Mouse (Mus musculus): ENCODE results near the gene Wdr31. TPM values are rescaled to one million over a fixed set of nuclear protein-coding genes. Genes with fewer than 3 reads are reported as not detected.

Wdr31 gene
- total RNA-seq (2022), result 1 to 10 TPM; 1.8 to 7.0 (median 4.8) TPM

GRCm38 (mm10) chr4:62470598-62471051, at the start of gene Wdr31:
TSS of gene Wdr31 (minus strand) at chr4:62470896.
- peak; percentile 51 for DNase-seq

GRCm38 (mm10) chr4:62519849-62520233, 49.1 kb upstream of the Wdr31 start, which contains the start of gene Alad:
TSS of gene Alad (minus strand) at chr4:62519918.
- peak; percentile 92 for DNase-seq

GRCm38 (mm10) chr4:62519122-62519848, 48.6 kb upstream of the Wdr31 start:
- peak; percentile 65 for DNase-seq

GRCm38 (mm10) chr4:62518416-62519121, 47.9 kb upstream of the Wdr31 start:
- DNase-seq, result no peak

- no peak for DNase-seq
Measured at GRCm38 (mm10) chr4:62517538-62518415, 47.1 kb upstream of the Wdr31 start.

- DNase-seq, result no peak
Measured at GRCm38 (mm10) chr4:62517046-62517445, 46.4 kb upstream of the Wdr31 start.

- DNase-seq, result no peak
Measured at GRCm38 (mm10) chr4:62516579-62516978, 45.9 kb upstream of the Wdr31 start.

GRCm38 (mm10) chr4:62516079-62516478, 45.4 kb upstream of the Wdr31 start:
- DNase-seq, result no peak

GRCm38 (mm10) chr4:62515490-62515889, 44.8 kb upstream of the Wdr31 start:
- DNase-seq, result no peak

GRCm38 (mm10) chr4:62514995-62515394, 44.3 kb upstream of the Wdr31 start:
- no peak for DNase-seq

- DNase-seq, result no peak
Measured at GRCm38 (mm10) chr4:62513998-62514506, 43.4 kb upstream of the Wdr31 start.

GRCm38 (mm10) chr4:62509946-62510345, 39.2 kb upstream of the Wdr31 start:
- peak; percentile 95 for DNase-seq

GRCm38 (mm10) chr4:62508839-62509238, 38.1 kb upstream of the Wdr31 start:
- DNase-seq, result no peak

GRCm38 (mm10) chr4:62506798-62507197, 36.1 kb upstream of the Wdr31 start:
- no peak for DNase-seq

- no peak for DNase-seq
Measured at GRCm38 (mm10) chr4:62505991-62506390, 35.3 kb upstream of the Wdr31 start.

GRCm38 (mm10) chr4:62503374-62503970, 32.8 kb upstream of the Wdr31 start, which contains the start of gene Hdhd3:
TSS of gene Hdhd3 (minus strand) at chr4:62503467.
- no peak for DNase-seq

GRCm38 (mm10) chr4:62502969-62503368, 32.3 kb upstream of the Wdr31 start:
- DNase-seq, result no peak

- DNase-seq, result peak; percentile 91
Measured at GRCm38 (mm10) chr4:62501964-62502732, 31.5 kb upstream of the Wdr31 start.

- no peak for DNase-seq
Measured at GRCm38 (mm10) chr4:62501534-62501933, 30.8 kb upstream of the Wdr31 start.

- no peak for DNase-seq
Measured at GRCm38 (mm10) chr4:62500799-62501198, 30.1 kb upstream of the Wdr31 start.

GRCm38 (mm10) chr4:62496815-62497214, 26.1 kb upstream of the Wdr31 start:
- DNase-seq, result peak; percentile 74

All from adrenal gland, adult 8-10 months (tissue).